Mouse (Mus musculus): Measurements from ENCODE around the gene Camk2g.

DNA sequence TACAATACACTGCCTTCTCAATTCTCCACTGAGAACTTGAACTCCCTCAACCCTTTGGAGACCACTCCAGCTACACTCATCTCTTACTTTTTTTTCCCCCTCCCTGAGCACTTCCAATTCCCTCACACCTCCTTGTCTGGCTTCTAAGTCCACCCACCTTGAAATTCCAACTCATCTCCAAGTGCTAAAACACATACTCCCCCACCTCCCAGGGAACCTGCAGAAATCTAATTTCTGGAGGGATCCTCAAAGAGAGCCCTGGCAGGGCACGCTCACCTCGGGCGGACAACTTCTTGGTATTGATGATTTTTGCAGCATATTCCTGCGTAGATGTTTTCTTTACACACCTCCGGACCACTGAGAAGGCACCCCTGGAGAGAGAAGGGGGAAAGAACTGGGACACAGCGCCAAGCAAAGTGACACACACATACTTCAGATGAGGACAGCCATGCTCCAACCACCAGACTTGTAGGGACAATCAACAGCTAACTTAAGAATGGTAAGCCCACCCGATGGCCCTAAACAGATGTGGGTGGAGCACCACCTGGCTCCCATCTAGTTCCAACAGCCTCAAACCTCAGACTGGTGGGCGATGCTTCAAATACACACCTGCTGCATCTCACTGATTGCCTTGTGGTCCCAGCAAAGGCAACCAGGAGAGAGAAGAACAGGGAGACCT lies 1.5 kb downstream of the Camk2g start:
- TF ChIP-seq POLR2A (IDR thresholded peaks at IDR 0.05; ENCODE audit: control insufficient read depth, extremely low read depth, insufficient read depth, low read length, poor library complexity) (no peak), CTCF (IDR thresholded peaks at IDR 0.05; ENCODE audit: borderline replicate concordance, control insufficient read depth, extremely low read depth, insufficient read depth, low read length, poor library complexity) (no peak)

Data from thymus, adult 2 months (tissue).